Mouse (Mus musculus) forebrain, postnatal 0 days (tissue): ENCODE results near the gene Prdx1. TPM values are rescaled to one million over a fixed set of nuclear protein-coding genes. Genes with fewer than 3 reads are reported as not detected.
"Not testable (repeated sequence)": the region's sequence is repeated elsewhere in the genome, so short reads cannot be mapped to it uniquely, and the experiment has no call there.

Source experiments
- ATAC-seq: fragments of 200-750 bp; cut with Nextera tagmentation; 2 replicates; pipeline ENCODE4 v1.8.0; 2017; ENCODE audit warnings: mild to moderate bottlenecking, moderate library complexity
- DNase-seq: peaks from one replicate; pipeline ENCODE4 v3.0.0-alpha.2; 2015
- H3K27ac ChIP-seq: fragments of 300-500 bp; sonication (generic); 2 replicates; pipeline ENCODE4 v1.5.1; 2014; ENCODE audit warnings: low read depth, mild to moderate bottlenecking, antibody characterized with exemption, low read length, moderate library complexity, mixed read lengths
- H3K27me3 ChIP-seq: fragments of 300-500 bp; sonication (generic); 2 replicates; pipeline ENCODE4 v1.6.1; 2014; ENCODE audit warnings: mild to moderate bottlenecking, low read length, mixed read lengths; ENCODE audit not compliant: insufficient read depth
- H3K36me3 ChIP-seq: fragments of 300-500 bp; sonication (generic); 2 replicates; pipeline ENCODE4 v1.6.1; 2014; ENCODE audit warnings: mild to moderate bottlenecking, moderate library complexity; ENCODE audit not compliant: insufficient read depth
- H3K4me1 ChIP-seq: fragments of 300-500 bp; sonication (generic); 2 replicates; pipeline ENCODE4 v1.6.1; 2014; ENCODE audit warnings: antibody characterized with exemption; ENCODE audit not compliant: insufficient read depth
- H3K4me2 ChIP-seq: fragments of 300-500 bp; sonication (generic); 2 replicates; pipeline ENCODE4 v1.6.1; 2014; ENCODE audit warnings: low read depth, mild to moderate bottlenecking, moderate library complexity
- H3K4me3 ChIP-seq: fragments of 300-500 bp; sonication (generic); 2 replicates; pipeline ENCODE4 v1.5.1; 2014; ENCODE audit warnings: low read depth, low read length, mixed read lengths
- H3K9ac ChIP-seq: fragments of 300-500 bp; sonication (generic); 2 replicates; pipeline ENCODE4 v1.6.1; 2014; ENCODE audit warnings: mild to moderate bottlenecking
- H3K9me3 ChIP-seq: fragments of 300-500 bp; sonication (generic); 2 replicates; pipeline ENCODE4 v1.6.1; 2016; ENCODE audit warnings: low read length
- CTCF ChIP-seq: sonication (generic); IDR thresholded peaks from 2 replicates; pipeline ENCODE4 v1.5.1; 2016; ENCODE audit warnings: antibody characterized with exemption, control low read depth, low read depth
- WGBS: fragments of 180-500 bp; shearing (Covaris S2); extraction: QIAGEN DNeasy Blood & Tissue Kit; methylation state at CpG from one replicate; pipeline ENCODE4 v1.1.7; 2014; 5-methylcytosine and 5-hydroxymethylcytosine counted together
- polyA plus RNA-seq: library from polyadenylated mRNA; unstranded; fragments of >200 nt; fragmentation: Nextera tagmentation; extraction: Ambion mirVana; gene quantifications from 2 replicates; pipeline ENCODE4 v1.2.1, GENCODE M21; 2015
- total RNA-seq: library from RNA; depleted of rRNA; stranded (reverse); fragments of >200 nt; gene quantifications from 2 replicates; pipeline ENCODE4 v1.2.3, GENCODE M21; 2014

Gene Prdx1
- total and polyA plus RNA-seq, 2 experiments from 2014 or later = 204 to 593 TPM

GRCm38 (mm10) chr4:116677808-116678207 lies 7.5 kb upstream of the Prdx1 start:
- H3K36me3 ChIP-seq = no peaks in the 10 kb centered on the region
- DNase-seq (no peak), ATAC-seq (no peak)
- no peak for TF ChIP-seq CTCF
- H3K9me3 ChIP-seq = no peaks in the 10 kb centered on the region
- H3K9ac ChIP-seq = no peak overlapping the region
- H3K4me1 ChIP-seq = no peaks in the 10 kb centered on the region
- no peak overlapping the region for H3K4me3 ChIP-seq
- no peaks in the 10 kb centered on the region for H3K27me3 ChIP-seq
- no peak overlapping the region for H3K27ac ChIP-seq
- H3K4me2 ChIP-seq = no peak overlapping the region
- 73% methylated on average over 1 of the region's 1 CpGs for WGBS

- H3K9me3 ChIP-seq = no peaks in the 10 kb centered on the region
- H3K27ac ChIP-seq = no peak overlapping the region
- no peak overlapping the region for H3K4me3 ChIP-seq
- 69% methylated on average over 5 of the region's 5 CpGs for WGBS
- H3K4me2 ChIP-seq = no peak overlapping the region
- H3K36me3 ChIP-seq = no peaks in the 10 kb centered on the region
- DNase-seq (no peak), ATAC-seq (no peak)
- H3K9ac ChIP-seq = no peak overlapping the region
- TF ChIP-seq CTCF = no peak
- no peaks in the 10 kb centered on the region for H3K4me1 ChIP-seq
- H3K27me3 ChIP-seq = no peaks in the 10 kb centered on the region
Measured at GRCm38 (mm10) chr4:116679141-116679540, 6.2 kb upstream of the Prdx1 start.

GRCm38 (mm10) chr4:116680521-116680920 lies 4.8 kb upstream of the Prdx1 start:
- not testable (repeated sequence) for H3K4me3 ChIP-seq, H3K4me2 ChIP-seq, DNase-seq, H3K4me1 ChIP-seq, H3K27ac ChIP-seq, H3K9ac ChIP-seq, ATAC-seq, H3K27me3 ChIP-seq, H3K36me3 ChIP-seq, H3K9me3 ChIP-seq
- 92% methylated on average over 4 of the region's 4 CpGs for WGBS

- WGBS = 95% methylated on average over 4 of the region's 4 CpGs
- H3K4me1 ChIP-seq = peaks cover 6% of the 10 kb centered on the region; the same call in 1 of the 2 replicates
- ATAC-seq = no peak
Measured at GRCm38 (mm10) chr4:116683957-116684356, 1.4 kb upstream of the Prdx1 start.

GRCm38 (mm10) chr4:116684665-116685064 lies 679 bp upstream of the Prdx1 start:
- no peak for TF ChIP-seq CTCF
- Histone ChIP-seq H3K4me2 (peak overlapping the region; percentile 64), H3K27ac (peak overlapping the region; percentile 87), H3K36me3 (peaks cover 7% of the 10 kb centered on the region; the same call in 1 of the 2 replicates), H3K4me3 (peak overlapping the region; percentile 57; the same call in 1 of the 2 replicates), H3K27me3 (no peaks in the 10 kb centered on the region), H3K9me3 (no peaks in the 10 kb centered on the region), H3K9ac (peak overlapping the region; percentile 71), H3K4me1 (peaks cover 6% of the 10 kb centered on the region; the same call in 1 of the 2 replicates)
- 69% methylated on average over 2 of the region's 2 CpGs for WGBS
- ATAC-seq (no peak), DNase-seq (no peak)

More at GRCm38 (mm10) chr4:116683957-116684356, 1.4 kb upstream of the Prdx1 start:
- no peak for TF ChIP-seq CTCF
- H3K4me2 ChIP-seq = no peak overlapping the region
- no peak overlapping the region for H3K4me3 ChIP-seq
- no peak for DNase-seq
- H3K9me3 ChIP-seq = no peaks in the 10 kb centered on the region
- peaks cover under 1% of the 10 kb centered on the region; the same call in 1 of the 2 replicates for H3K36me3 ChIP-seq
- H3K27me3 ChIP-seq = no peaks in the 10 kb centered on the region
- no peak overlapping the region for H3K27ac ChIP-seq
- H3K9ac ChIP-seq = no peak overlapping the region

- ATAC-seq = no peak
- H3K27ac ChIP-seq = no peak overlapping the region
- no peak overlapping the region for H3K9ac ChIP-seq
- DNase-seq = no peak
- no peak for TF ChIP-seq CTCF
- no peaks in the 10 kb centered on the region for H3K27me3 ChIP-seq
- H3K4me1 ChIP-seq = peaks cover 6% of the 10 kb centered on the region; the same call in 1 of the 2 replicates
- H3K36me3 ChIP-seq = peaks cover 14% of the 10 kb centered on the region; the same call in 1 of the 2 replicates
- H3K4me3 ChIP-seq = peak overlapping the region; percentile 57; the same call in 1 of the 2 replicates
- H3K4me2 ChIP-seq = peak overlapping the region; percentile 64
- H3K9me3 ChIP-seq = no peaks in the 10 kb centered on the region
- WGBS = 2% methylated on average over 1 of the region's 1 CpGs
Measured at GRCm38 (mm10) chr4:116687041-116687440, 1.7 kb downstream of the Prdx1 start.

GRCm38 (mm10) chr4:116689309-116689876 lies 4.0 kb downstream of the Prdx1 start:
- H3K27ac ChIP-seq = no peak overlapping the region
- no peak overlapping the region for H3K9ac ChIP-seq
- 93% methylated on average over 4 of the region's 4 CpGs for WGBS
- no peak overlapping the region for H3K4me2 ChIP-seq
- H3K4me3 ChIP-seq = no peak overlapping the region
- no peak for TF ChIP-seq CTCF
- no peaks in the 10 kb centered on the region for H3K9me3 ChIP-seq
- ATAC-seq = no peak
- H3K4me1 ChIP-seq = peaks cover 6% of the 10 kb centered on the region; the same call in 1 of the 2 replicates
- peaks cover 27% of the 10 kb centered on the region; the same call in 1 of the 2 replicates for H3K36me3 ChIP-seq
- no peaks in the 10 kb centered on the region for H3K27me3 ChIP-seq
- no peak for DNase-seq
